Mouse (Mus musculus): ENCODE measurements around the gene Ager. TPM values are rescaled to one million over a fixed set of nuclear protein-coding genes. Genes with fewer than 3 reads are reported as not detected.

Ager gene
- polyA plus RNA-seq, 1 experiment from 2014 or later: 1.5 TPM

DNA sequence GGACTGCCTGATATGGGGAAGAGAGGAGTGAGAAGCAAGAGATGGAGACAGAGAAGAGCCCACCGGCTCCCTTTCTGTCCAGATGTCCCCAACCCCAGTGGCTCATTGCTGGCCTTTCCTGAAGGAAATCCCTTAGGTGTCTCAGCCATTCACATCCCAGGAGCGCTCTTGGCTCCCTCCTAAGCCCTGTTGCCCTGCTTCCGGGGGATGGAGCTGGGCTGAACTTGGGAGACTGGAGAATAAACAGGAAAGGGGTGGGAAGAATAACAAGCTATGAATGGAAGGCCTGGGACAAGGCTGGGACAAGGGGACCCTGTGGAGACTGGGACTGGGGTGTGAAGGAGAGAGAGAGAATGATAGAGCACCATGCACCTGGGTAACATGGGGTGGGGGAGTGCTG, 32.9 kb upstream of the Ager start:
- Histone ChIP-seq H3K36me3 (ENCODE audit: control insufficient read depth, insufficient read depth) (no peaks in the 10 kb centered on the region; the same call in 1 of the 2 replicates), H3K4me1 (replicated peaks; ENCODE audit: control insufficient read depth, insufficient read depth, low read length) (no peaks in the 10 kb centered on the region), H3K9me3 (ENCODE audit: control insufficient read depth) (no peaks in the 10 kb centered on the region), H3K4me3 (ENCODE audit: low read depth, low read length) (no peak overlapping the region; the same call in 1 of the 2 replicates), H3K4me2 (replicated peaks; ENCODE audit: low read depth) (peak overlapping the region; percentile 40), H3K27ac (ENCODE audit: low read depth, low read length) (peak overlapping the region; percentile 58), H3K9ac (ENCODE audit: low read depth, low read length) (no peak overlapping the region), H3K27me3 (replicated peaks; ENCODE audit: control insufficient read depth, insufficient read depth, low read length) (no peaks in the 10 kb centered on the region)
- ATAC-seq: no peak
- TF ChIP-seq CTCF (IDR thresholded peaks at IDR 0.05; ENCODE audit: low read depth): no peak
- 44% methylated on average over 3 of the region's 3 CpGs for WGBS

DNA sequence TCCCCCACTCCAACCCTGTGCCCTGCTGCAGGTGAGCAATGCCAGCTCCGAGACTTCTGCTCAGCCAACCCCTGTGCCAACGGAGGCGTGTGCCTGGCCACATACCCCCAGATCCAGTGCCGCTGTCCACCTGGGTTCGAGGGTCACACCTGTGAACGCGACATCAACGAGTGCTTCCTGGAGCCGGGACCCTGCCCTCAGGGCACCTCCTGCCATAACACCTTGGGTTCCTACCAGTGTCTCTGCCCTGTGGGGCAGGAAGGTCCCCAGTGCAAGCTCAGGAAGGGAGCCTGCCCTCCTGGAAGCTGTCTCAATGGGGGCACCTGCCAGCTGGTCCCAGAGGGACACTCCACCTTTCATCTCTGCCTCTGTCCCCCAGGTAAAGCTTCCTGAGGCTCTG, 30.4 kb upstream of the Ager start:
- WGBS: 42% methylated on average over 9 of the region's 9 CpGs

DNA sequence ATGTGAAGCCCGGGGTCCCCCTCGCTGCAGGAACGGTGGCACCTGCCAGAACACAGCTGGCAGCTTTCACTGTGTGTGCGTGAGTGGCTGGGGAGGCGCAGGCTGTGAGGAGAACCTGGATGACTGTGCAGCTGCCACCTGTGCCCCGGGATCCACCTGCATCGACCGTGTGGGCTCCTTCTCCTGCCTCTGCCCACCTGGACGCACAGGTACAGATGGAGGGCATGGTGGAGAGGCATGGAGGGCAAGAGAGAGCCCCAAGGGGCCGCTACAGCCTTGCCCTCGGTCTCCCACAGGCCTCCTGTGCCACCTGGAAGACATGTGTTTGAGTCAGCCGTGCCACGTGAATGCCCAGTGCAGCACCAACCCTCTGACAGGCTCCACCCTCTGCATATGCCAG, 29.2 kb upstream of the Ager start:
- Histone ChIP-seq H3K4me2 (replicated peaks; ENCODE audit: low read depth) (no peak overlapping the region), H3K9me3 (ENCODE audit: control insufficient read depth) (no peaks in the 10 kb centered on the region), H3K36me3 (ENCODE audit: control insufficient read depth, insufficient read depth) (no peaks in the 10 kb centered on the region; the same call in 1 of the 2 replicates), H3K4me3 (ENCODE audit: low read depth, low read length) (no peak overlapping the region), H3K27me3 (replicated peaks; ENCODE audit: control insufficient read depth, insufficient read depth, low read length) (no peaks in the 10 kb centered on the region), H3K27ac (ENCODE audit: low read depth, low read length) (no peak overlapping the region), H3K9ac (ENCODE audit: low read depth, low read length) (no peak overlapping the region), H3K4me1 (replicated peaks; ENCODE audit: control insufficient read depth, insufficient read depth, low read length) (no peaks in the 10 kb centered on the region)
- no peak for ATAC-seq
- no peak for TF ChIP-seq CTCF (IDR thresholded peaks at IDR 0.05; ENCODE audit: low read depth)
- 73% methylated on average over 13 of the region's 13 CpGs for WGBS

More for the DNA sequence above, 30.4 kb upstream of the Ager start:
- TF ChIP-seq CTCF (IDR thresholded peaks at IDR 0.05; ENCODE audit: low read depth): no peak
- no peak overlapping the region for H3K27ac ChIP-seq (ENCODE audit: low read depth, low read length)
- no peaks in the 10 kb centered on the region for H3K9me3 ChIP-seq (ENCODE audit: control insufficient read depth)
- H3K9ac ChIP-seq (ENCODE audit: low read depth, low read length): no peak overlapping the region
- no peak overlapping the region for H3K4me3 ChIP-seq (ENCODE audit: low read depth, low read length)
- H3K27me3 ChIP-seq (replicated peaks; ENCODE audit: control insufficient read depth, insufficient read depth, low read length): no peaks in the 10 kb centered on the region
- H3K36me3 ChIP-seq (ENCODE audit: control insufficient read depth, insufficient read depth): no peaks in the 10 kb centered on the region; the same call in 1 of the 2 replicates
- ATAC-seq: no peak
- H3K4me1 ChIP-seq (replicated peaks; ENCODE audit: control insufficient read depth, insufficient read depth, low read length): no peaks in the 10 kb centered on the region
- H3K4me2 ChIP-seq (replicated peaks; ENCODE audit: low read depth): no peak overlapping the region

DNA sequence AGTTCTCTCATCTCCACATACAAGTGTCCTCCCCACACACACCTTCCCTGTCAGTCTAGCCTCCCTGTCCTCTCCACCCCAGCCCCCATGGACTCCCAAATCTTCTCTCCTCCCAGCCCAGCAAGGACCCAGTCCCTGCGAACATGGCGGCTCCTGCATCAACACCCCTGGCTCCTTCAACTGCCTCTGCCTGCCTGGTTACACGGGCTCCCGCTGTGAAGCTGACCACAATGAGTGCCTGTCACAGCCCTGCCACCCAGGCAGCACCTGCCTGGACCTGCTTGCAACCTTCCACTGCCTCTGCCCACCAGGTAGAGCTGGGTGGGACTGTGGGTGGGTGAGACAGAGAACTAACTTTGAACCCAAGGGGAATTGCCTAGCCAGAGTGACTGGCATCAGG, 27.7 kb upstream of the Ager start:
- WGBS: 77% methylated on average over 4 of the region's 4 CpGs
- no peaks in the 10 kb centered on the region for H3K9me3 ChIP-seq (ENCODE audit: control insufficient read depth)
- no peak for ATAC-seq
- H3K27ac ChIP-seq (ENCODE audit: low read depth, low read length): no peak overlapping the region
- H3K36me3 ChIP-seq (ENCODE audit: control insufficient read depth, insufficient read depth): no peaks in the 10 kb centered on the region; the same call in 1 of the 2 replicates
- H3K27me3 ChIP-seq (replicated peaks; ENCODE audit: control insufficient read depth, insufficient read depth, low read length): no peaks in the 10 kb centered on the region
- H3K9ac ChIP-seq (ENCODE audit: low read depth, low read length): no peak overlapping the region
- no peak overlapping the region for H3K4me3 ChIP-seq (ENCODE audit: low read depth, low read length)
- H3K4me2 ChIP-seq (replicated peaks; ENCODE audit: low read depth): no peak overlapping the region
- TF ChIP-seq CTCF (IDR thresholded peaks at IDR 0.05; ENCODE audit: low read depth): no peak
- H3K4me1 ChIP-seq (replicated peaks; ENCODE audit: control insufficient read depth, insufficient read depth, low read length): no peaks in the 10 kb centered on the region

DNA sequence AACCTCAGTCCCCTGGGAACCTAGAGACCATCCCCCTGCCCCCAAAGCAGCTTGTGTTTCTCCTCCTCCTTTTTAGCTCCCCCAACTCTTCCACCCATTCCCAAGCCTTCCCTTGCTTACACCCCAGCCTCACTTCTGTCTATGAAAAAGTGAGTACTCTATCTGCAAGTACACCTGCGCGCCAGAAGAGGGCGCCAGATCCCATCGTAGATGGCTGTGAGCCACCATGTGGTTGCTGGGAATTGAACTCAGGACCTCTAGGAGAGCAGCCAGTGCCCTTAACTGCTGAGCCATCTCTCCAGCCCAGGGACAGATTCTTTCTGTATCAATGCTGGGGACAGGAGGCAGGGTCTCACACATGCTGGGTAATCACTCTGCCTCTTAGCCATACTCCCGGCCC, 25.8 kb upstream of the Ager start:
- Histone ChIP-seq H3K36me3 (ENCODE audit: control insufficient read depth, insufficient read depth) (no peaks in the 10 kb centered on the region; the same call in 1 of the 2 replicates), H3K4me1 (replicated peaks; ENCODE audit: control insufficient read depth, insufficient read depth, low read length) (no peaks in the 10 kb centered on the region; the same call in 1 of the 2 replicates), H3K9ac (ENCODE audit: low read depth, low read length) (no peak overlapping the region), H3K9me3 (ENCODE audit: control insufficient read depth) (no peaks in the 10 kb centered on the region), H3K27me3 (replicated peaks; ENCODE audit: control insufficient read depth, insufficient read depth, low read length) (no peaks in the 10 kb centered on the region), H3K27ac (ENCODE audit: low read depth, low read length) (no peak overlapping the region), H3K4me2 (replicated peaks; ENCODE audit: low read depth) (no peak overlapping the region), H3K4me3 (ENCODE audit: low read depth, low read length) (no peak overlapping the region)
- no peak for ATAC-seq
- 16% methylated on average over 5 of the region's 5 CpGs for WGBS
- TF ChIP-seq CTCF (IDR thresholded peaks at IDR 0.05; ENCODE audit: low read depth): peak; percentile 78

DNA sequence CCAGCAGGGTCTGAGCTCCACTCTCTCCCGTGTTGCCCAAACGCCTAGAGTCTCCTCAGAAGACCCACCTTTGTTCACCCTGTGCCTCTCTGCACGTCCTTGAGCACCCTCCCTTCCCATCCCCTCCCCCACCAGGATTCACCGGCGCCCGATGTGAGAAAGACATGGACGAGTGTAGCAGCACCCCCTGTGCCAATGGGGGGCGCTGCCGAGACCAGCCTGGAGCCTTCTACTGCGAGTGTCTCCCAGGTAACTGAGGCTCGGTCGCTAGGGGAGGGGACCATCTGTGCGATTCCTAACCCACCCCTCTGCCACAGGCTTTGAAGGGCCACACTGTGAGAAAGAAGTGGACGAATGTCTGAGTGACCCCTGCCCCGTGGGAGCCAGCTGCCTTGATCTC, 25.3 kb upstream of the Ager start:
- 28% methylated on average over 15 of the region's 15 CpGs for WGBS
- H3K9me3 ChIP-seq (ENCODE audit: control insufficient read depth): no peaks in the 10 kb centered on the region
- H3K4me1 ChIP-seq (replicated peaks; ENCODE audit: control insufficient read depth, insufficient read depth, low read length): no peaks in the 10 kb centered on the region; the same call in 1 of the 2 replicates
- no peak overlapping the region for H3K27ac ChIP-seq (ENCODE audit: low read depth, low read length)
- no peak overlapping the region for H3K9ac ChIP-seq (ENCODE audit: low read depth, low read length)
- H3K27me3 ChIP-seq (replicated peaks; ENCODE audit: control insufficient read depth, insufficient read depth, low read length): no peaks in the 10 kb centered on the region
- no peaks in the 10 kb centered on the region; the same call in 1 of the 2 replicates for H3K36me3 ChIP-seq (ENCODE audit: control insufficient read depth, insufficient read depth)
- no peak for ATAC-seq
- no peak overlapping the region for H3K4me2 ChIP-seq (replicated peaks; ENCODE audit: low read depth)
- no peak overlapping the region for H3K4me3 ChIP-seq (ENCODE audit: low read depth, low read length)
- TF ChIP-seq CTCF (IDR thresholded peaks at IDR 0.05; ENCODE audit: low read depth): peak; percentile 30

DNA sequence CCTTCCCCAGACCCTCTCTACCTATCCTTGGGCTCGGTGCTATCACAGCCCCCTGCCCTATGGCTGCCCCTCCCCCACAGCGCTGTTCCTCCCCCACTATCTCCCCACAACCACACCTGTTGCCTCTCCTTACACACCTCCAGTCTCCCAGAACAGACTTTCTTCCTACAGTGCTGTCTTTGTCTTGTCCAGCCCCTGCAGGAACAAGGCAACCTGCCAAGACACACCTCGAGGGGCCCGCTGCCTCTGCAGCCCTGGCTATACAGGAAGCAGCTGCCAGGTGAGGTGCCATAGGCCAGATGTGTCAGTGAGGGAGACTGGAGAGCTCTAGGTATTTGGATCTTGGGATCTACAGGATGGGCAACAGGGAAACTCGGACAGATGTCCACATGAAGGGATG, 21.1 kb upstream of the Ager start:
- H3K9ac ChIP-seq (ENCODE audit: low read depth, low read length): no peak overlapping the region
- H3K4me1 ChIP-seq (replicated peaks; ENCODE audit: control insufficient read depth, insufficient read depth, low read length): no peaks in the 10 kb centered on the region; the same call in 1 of the 2 replicates
- H3K4me2 ChIP-seq (replicated peaks; ENCODE audit: low read depth): no peak overlapping the region
- 30% methylated on average over 5 of the region's 5 CpGs for WGBS
- H3K27me3 ChIP-seq (replicated peaks; ENCODE audit: control insufficient read depth, insufficient read depth, low read length): no peaks in the 10 kb centered on the region
- H3K36me3 ChIP-seq (ENCODE audit: control insufficient read depth, insufficient read depth): no peaks in the 10 kb centered on the region
- ATAC-seq: peak; percentile 89
- no peak for TF ChIP-seq CTCF (IDR thresholded peaks at IDR 0.05; ENCODE audit: low read depth)
- H3K9me3 ChIP-seq (ENCODE audit: control insufficient read depth): no peaks in the 10 kb centered on the region
- no peak overlapping the region for H3K4me3 ChIP-seq (ENCODE audit: low read depth, low read length)
- H3K27ac ChIP-seq (ENCODE audit: low read depth, low read length): peak overlapping the region; percentile 57; the same call in 1 of the 2 replicates
